Mouse (Mus musculus): Measurements from ENCODE around the gene Ddi1. TPM values are rescaled to one million over a fixed set of nuclear protein-coding genes. Genes with fewer than 3 reads are reported as not detected.
"Not testable (repeated sequence)": the region's sequence is repeated elsewhere in the genome, so short reads cannot be mapped to it uniquely, and the experiment has no call there.

The Ddi1 gene
- total and polyA plus RNA-seq, 2 experiments from 2014 or later, result not detected

- peak; percentile 36 for ATAC-seq
Observed at GRCm38 (mm10) chr9:6286770-6287169, 17.1 kb upstream of the Ddi1 start.

GRCm38 (mm10) chr9:6277526-6277925 lies 7.9 kb upstream of the Ddi1 start:
- Histone ChIP-seq H3K4me1 (ENCODE audit: insufficient read depth) (no peaks in the 10 kb centered on the region), H3K36me3 (ENCODE audit: insufficient read depth) (no peaks in the 10 kb centered on the region), H3K27ac (ENCODE audit: low read depth, low read length) (no peak overlapping the region), H3K9me3 (ENCODE audit: low read length) (no peaks in the 10 kb centered on the region), H3K9ac (no peak overlapping the region), H3K4me2 (ENCODE audit: low read depth) (no peak overlapping the region), H3K4me3 (ENCODE audit: low read depth, low read length) (no peak overlapping the region), H3K27me3 (ENCODE audit: insufficient read depth, low read length) (no peaks in the 10 kb centered on the region)
- DNase-seq, result no peak
- no peak for TF ChIP-seq CTCF (IDR thresholded peaks at IDR 0.05; ENCODE audit: low read depth)
- ATAC-seq, result no peak

More at GRCm38 (mm10) chr9:6286770-6287169, 17.1 kb upstream of the Ddi1 start:
- H3K4me3 ChIP-seq (ENCODE audit: low read depth, low read length), result no peak overlapping the region
- no peak overlapping the region for H3K4me2 ChIP-seq (ENCODE audit: low read depth)
- no peak overlapping the region for H3K27ac ChIP-seq (ENCODE audit: low read depth, low read length)
- 19% methylated on average over 1 of the region's 1 CpGs for WGBS
- H3K9me3 ChIP-seq (ENCODE audit: low read length), result no peaks in the 10 kb centered on the region
- no peaks in the 10 kb centered on the region for H3K27me3 ChIP-seq (ENCODE audit: insufficient read depth, low read length)
- no peak for DNase-seq
- no peak for TF ChIP-seq CTCF (IDR thresholded peaks at IDR 0.05; ENCODE audit: low read depth)
- no peak overlapping the region for H3K9ac ChIP-seq
- no peaks in the 10 kb centered on the region for H3K36me3 ChIP-seq (ENCODE audit: insufficient read depth)
- H3K4me1 ChIP-seq (ENCODE audit: insufficient read depth), result no peaks in the 10 kb centered on the region

GRCm38 (mm10) chr9:6276395-6276794 lies 6.7 kb upstream of the Ddi1 start:
- ATAC-seq (no peak), DNase-seq (no peak)
- no peaks in the 10 kb centered on the region for H3K9me3 ChIP-seq (ENCODE audit: low read length)
- no peak overlapping the region for H3K9ac ChIP-seq
- no peak overlapping the region for H3K4me2 ChIP-seq (ENCODE audit: low read depth)
- no peak overlapping the region for H3K27ac ChIP-seq (ENCODE audit: low read depth, low read length)
- no peaks in the 10 kb centered on the region for H3K27me3 ChIP-seq (ENCODE audit: insufficient read depth, low read length)
- TF ChIP-seq CTCF (IDR thresholded peaks at IDR 0.05; ENCODE audit: low read depth), result no peak
- H3K4me1 ChIP-seq (ENCODE audit: insufficient read depth), result no peaks in the 10 kb centered on the region
- H3K4me3 ChIP-seq (ENCODE audit: low read depth, low read length), result no peak overlapping the region
- 80% methylated on average over 1 of the region's 1 CpGs for WGBS
- no peaks in the 10 kb centered on the region for H3K36me3 ChIP-seq (ENCODE audit: insufficient read depth)

GRCm38 (mm10) chr9:6264820-6265219 lies 4.8 kb downstream of the Ddi1 start:
- no peak overlapping the region for H3K27ac ChIP-seq (ENCODE audit: low read depth, low read length)
- WGBS, result 79% methylated on average over 2 of the region's 2 CpGs

GRCm38 (mm10) chr9:6257072-6257471 lies 12.6 kb downstream of the Ddi1 start:
- H3K4me1 ChIP-seq (ENCODE audit: insufficient read depth), result no peaks in the 10 kb centered on the region
- no peak overlapping the region for H3K27ac ChIP-seq (ENCODE audit: low read depth, low read length)

More at GRCm38 (mm10) chr9:6264820-6265219, 4.8 kb downstream of the Ddi1 start:
- Histone ChIP-seq H3K9ac (no peak overlapping the region), H3K4me2 (ENCODE audit: low read depth) (no peak overlapping the region), H3K4me3 (ENCODE audit: low read depth, low read length) (no peak overlapping the region), H3K36me3 (ENCODE audit: insufficient read depth) (no peaks in the 10 kb centered on the region), H3K9me3 (ENCODE audit: low read length) (no peaks in the 10 kb centered on the region), H3K27me3 (ENCODE audit: insufficient read depth, low read length) (no peaks in the 10 kb centered on the region), H3K4me1 (ENCODE audit: insufficient read depth) (no peaks in the 10 kb centered on the region)
- no peak for DNase-seq
- ATAC-seq, result no peak
- no peak for TF ChIP-seq CTCF (IDR thresholded peaks at IDR 0.05; ENCODE audit: low read depth)

GRCm38 (mm10) chr9:6251990-6252389 lies 17.7 kb downstream of the Ddi1 start:
- peak; percentile 37 for ATAC-seq
- DNase-seq, result no peak
- no peak overlapping the region for H3K4me3 ChIP-seq (ENCODE audit: low read depth, low read length)
- no peak overlapping the region for H3K9ac ChIP-seq
- H3K4me1 ChIP-seq (ENCODE audit: insufficient read depth), result no peaks in the 10 kb centered on the region; the same call in 1 of the 2 replicates
- WGBS, result 49% methylated on average over 2 of the region's 2 CpGs
- no peak overlapping the region for H3K27ac ChIP-seq (ENCODE audit: low read depth, low read length)
- H3K9me3 ChIP-seq (ENCODE audit: low read length), result no peaks in the 10 kb centered on the region
- no peaks in the 10 kb centered on the region for H3K36me3 ChIP-seq (ENCODE audit: insufficient read depth)
- no peak for TF ChIP-seq CTCF (IDR thresholded peaks at IDR 0.05; ENCODE audit: low read depth)
- no peaks in the 10 kb centered on the region for H3K27me3 ChIP-seq (ENCODE audit: insufficient read depth, low read length)
- H3K4me2 ChIP-seq (ENCODE audit: low read depth), result no peak overlapping the region

More at GRCm38 (mm10) chr9:6257072-6257471, 12.6 kb downstream of the Ddi1 start:
- Histone ChIP-seq H3K9me3 (ENCODE audit: low read length) (no peaks in the 10 kb centered on the region), H3K36me3 (ENCODE audit: insufficient read depth) (no peaks in the 10 kb centered on the region), H3K27me3 (ENCODE audit: insufficient read depth, low read length) (no peaks in the 10 kb centered on the region), H3K4me2 (ENCODE audit: low read depth) (no peak overlapping the region), H3K9ac (no peak overlapping the region), H3K4me3 (ENCODE audit: low read depth, low read length) (no peak overlapping the region)
- DNase-seq (no peak), ATAC-seq (no peak)
- no peak for TF ChIP-seq CTCF (IDR thresholded peaks at IDR 0.05; ENCODE audit: low read depth)

GRCm38 (mm10) chr9:6250320-6250719 lies 19.3 kb downstream of the Ddi1 start:
- H3K36me3 ChIP-seq (ENCODE audit: insufficient read depth), result no peaks in the 10 kb centered on the region
- no peak overlapping the region for H3K4me3 ChIP-seq (ENCODE audit: low read depth, low read length)
- DNase-seq, result peak; percentile 26
- H3K4me2 ChIP-seq (ENCODE audit: low read depth), result no peak overlapping the region
- no peaks in the 10 kb centered on the region; the same call in 1 of the 2 replicates for H3K4me1 ChIP-seq (ENCODE audit: insufficient read depth)
- 17% methylated on average over 1 of the region's 1 CpGs for WGBS
- ATAC-seq, result peak; percentile 81
- H3K9ac ChIP-seq, result no peak overlapping the region
- no peaks in the 10 kb centered on the region for H3K27me3 ChIP-seq (ENCODE audit: insufficient read depth, low read length)
- H3K9me3 ChIP-seq (ENCODE audit: low read length), result no peaks in the 10 kb centered on the region
- no peak overlapping the region for H3K27ac ChIP-seq (ENCODE audit: low read depth, low read length)
- TF ChIP-seq CTCF (IDR thresholded peaks at IDR 0.05; ENCODE audit: low read depth), result no peak

GRCm38 (mm10) chr9:6235982-6236381 lies 33.7 kb downstream of the Ddi1 start:
- not testable (repeated sequence) for H3K4me3 ChIP-seq (ENCODE audit: low read depth, low read length); H3K4me1 ChIP-seq (ENCODE audit: insufficient read depth); DNase-seq; H3K9me3 ChIP-seq (ENCODE audit: low read length); H3K36me3 ChIP-seq (ENCODE audit: insufficient read depth); H3K4me2 ChIP-seq (ENCODE audit: low read depth); H3K9ac ChIP-seq; ATAC-seq; H3K27me3 ChIP-seq (ENCODE audit: insufficient read depth, low read length); H3K27ac ChIP-seq (ENCODE audit: low read depth, low read length)
- 94% methylated on average over 1 of the region's 1 CpGs for WGBS
